Mouse (Mus musculus) heart, embryonic 11.5 days (tissue): ENCODE data around the gene Pax5. TPM values are rescaled to one million over a fixed set of nuclear protein-coding genes. Genes with fewer than 3 reads are reported as not detected.

Source experiments
- ATAC-seq: fragments of 200-750 bp; cut with Nextera tagmentation; replicated peaks from 2 replicates; pipeline ENCODE4 v1.8.0; 2017; ENCODE audit warnings: moderate library complexity; ENCODE audit not compliant: insufficient number of reproducible peaks, low FRiP score, low TSS enrichment
- H3K27ac ChIP-seq: fragments of 300-500 bp; sonication (generic); 2 replicates; pipeline ENCODE4 v1.5.1; 2014; ENCODE audit warnings: mild to moderate bottlenecking, low read depth, low read length
- H3K27me3 ChIP-seq: fragments of 300-500 bp; sonication (generic); 2 replicates; pipeline ENCODE4 v1.6.1; 2014; ENCODE audit warnings: mild to moderate bottlenecking, low read length, mixed read lengths; ENCODE audit not compliant: control insufficient read depth, insufficient read depth
- H3K36me3 ChIP-seq: fragments of 300-500 bp; sonication (generic); 2 replicates; pipeline ENCODE4 v1.6.1; 2014; ENCODE audit warnings: mild to moderate bottlenecking, low read length, moderate library complexity, mixed read lengths; ENCODE audit not compliant: control insufficient read depth, insufficient read depth
- H3K4me1 ChIP-seq: fragments of 300-500 bp; sonication (generic); 2 replicates; pipeline ENCODE4 v1.6.1; 2014; ENCODE audit warnings: low read length; ENCODE audit not compliant: control insufficient read depth, insufficient read depth
- H3K4me2 ChIP-seq: fragments of 300-500 bp; sonication (generic); 2 replicates; pipeline ENCODE4 v1.6.1; 2014; ENCODE audit warnings: mild to moderate bottlenecking, moderate library complexity
- H3K4me3 ChIP-seq: fragments of 300-500 bp; sonication (generic); 2 replicates; pipeline ENCODE4 v1.5.1; 2014; ENCODE audit warnings: low read depth, low read length
- H3K9ac ChIP-seq: fragments of 300-500 bp; sonication (generic); 2 replicates; pipeline ENCODE4 v1.6.1; 2014; ENCODE audit warnings: mild to moderate bottlenecking, low read depth, low read length, moderate library complexity
- H3K9me3 ChIP-seq: fragments of 300-500 bp; sonication (generic); replicated peaks from 2 replicates; pipeline ENCODE4 v1.6.1; 2016; ENCODE audit warnings: low read length; ENCODE audit not compliant: control insufficient read depth
- WGBS: fragments of 180-500 bp; shearing (Covaris S2); extraction: QIAGEN DNeasy Blood & Tissue Kit; methylation state at CpG from one replicate; pipeline ENCODE4 v1.1.7; 2014; ENCODE audit not compliant: insufficient replicate concordance; 5-methylcytosine and 5-hydroxymethylcytosine counted together
- polyA plus RNA-seq: library from polyadenylated mRNA; unstranded; fragments of >200 nt; fragmentation: Nextera tagmentation; extraction: Ambion mirVana; gene quantifications from 2 replicates; pipeline ENCODE4 v1.2.1, GENCODE M21; 2014

Gene Pax5
- polyA plus RNA-seq, 1 experiment from 2014 or later, result not detected

- H3K36me3 ChIP-seq, result no peaks in the 10 kb centered on the region
- no peak overlapping the region for H3K4me3 ChIP-seq
- no peak overlapping the region for H3K9ac ChIP-seq
- H3K9me3 ChIP-seq, result no peaks in the 10 kb centered on the region
- H3K4me2 ChIP-seq, result no peak overlapping the region
- no peaks in the 10 kb centered on the region for H3K27me3 ChIP-seq
- ATAC-seq, result no peak
- H3K27ac ChIP-seq, result no peak overlapping the region
- no peaks in the 10 kb centered on the region for H3K4me1 ChIP-seq
- 51% methylated on average over 9 of the region's 9 CpGs for WGBS
These were observed 36.6 kb downstream of the Pax5 start for GRCm38 (mm10) chr4:44673726-44674125.

DNA sequence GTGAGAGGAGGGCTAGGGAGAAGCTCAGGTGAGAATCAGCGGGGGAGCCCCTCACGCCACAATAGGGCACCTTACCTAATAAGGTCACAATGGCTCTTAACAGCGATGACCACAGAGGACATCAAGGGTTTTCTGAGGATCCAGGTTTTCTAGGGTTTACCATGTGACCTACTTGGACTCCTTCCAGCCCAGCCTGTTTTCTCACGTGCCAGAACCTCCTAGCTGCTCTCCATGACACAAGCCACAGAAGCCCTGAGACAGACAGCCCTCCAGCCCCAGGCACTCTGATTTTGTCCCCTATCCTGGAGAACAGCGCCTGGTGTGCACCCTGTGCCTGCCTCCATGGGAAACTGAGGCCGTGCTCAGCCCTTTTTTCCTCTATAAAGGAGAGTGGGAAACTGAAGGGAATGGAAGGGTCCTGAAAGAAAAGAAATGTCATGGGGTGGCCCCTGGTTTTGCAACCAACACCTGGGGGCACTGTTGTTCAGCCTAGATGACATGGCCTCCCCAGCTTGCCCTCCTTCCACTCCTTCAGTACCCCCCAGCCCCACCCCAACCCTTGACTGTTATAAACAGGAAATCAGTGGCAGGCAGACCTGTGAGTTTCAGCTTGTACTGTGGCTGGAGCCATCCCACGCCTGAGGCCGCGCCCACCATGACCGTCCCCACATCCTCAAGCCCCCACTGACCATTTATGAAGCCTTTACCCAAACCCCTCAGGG lies 37.9 kb downstream of the Pax5 start:
- ATAC-seq, result no peak
- 59% methylated on average over 10 of the region's 10 CpGs for WGBS
- Histone ChIP-seq H3K4me1 (no peaks in the 10 kb centered on the region), H3K27ac (no peak overlapping the region), H3K9ac (no peak overlapping the region), H3K27me3 (peaks cover 6% of the 10 kb centered on the region; the same call in 1 of the 2 replicates), H3K4me2 (no peak overlapping the region), H3K4me3 (no peak overlapping the region), H3K9me3 (no peaks in the 10 kb centered on the region), H3K36me3 (no peaks in the 10 kb centered on the region)

- H3K27me3 ChIP-seq, result peaks cover 12% of the 10 kb centered on the region
These were observed 38.8 kb downstream of the Pax5 start for GRCm38 (mm10) chr4:44671486-44671885.

DNA sequence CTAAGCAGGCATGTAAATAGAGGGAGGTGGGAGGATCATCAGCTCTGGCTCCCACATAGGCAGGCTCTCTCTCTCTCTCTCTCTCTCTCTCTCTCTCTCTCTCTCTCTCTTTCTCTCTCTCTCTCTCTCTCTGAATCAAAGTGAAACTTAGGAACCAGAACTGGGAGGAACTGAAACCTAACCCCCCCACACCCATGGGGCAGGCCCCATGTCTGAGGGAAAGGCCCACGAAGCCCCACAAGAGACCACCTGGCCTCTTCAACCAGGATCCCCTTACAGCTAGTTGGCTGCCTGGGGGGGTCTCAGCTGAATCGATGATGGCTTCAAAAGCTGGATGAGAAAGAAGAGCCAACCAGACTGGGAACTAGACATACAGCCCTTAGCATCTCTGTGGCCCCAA lies 39.3 kb downstream of the Pax5 start:
- Histone ChIP-seq H3K27ac (no peak overlapping the region), H3K9ac (no peak overlapping the region), H3K9me3 (no peaks in the 10 kb centered on the region), H3K4me3 (no peak overlapping the region), H3K4me1 (no peaks in the 10 kb centered on the region), H3K27me3 (peaks cover 15% of the 10 kb centered on the region), H3K36me3 (no peaks in the 10 kb centered on the region), H3K4me2 (no peak overlapping the region)
- no peak for ATAC-seq
- WGBS, result 76% methylated on average over 2 of the region's 2 CpGs

More at GRCm38 (mm10) chr4:44671486-44671885, 38.8 kb downstream of the Pax5 start:
- Histone ChIP-seq H3K4me1 (no peaks in the 10 kb centered on the region), H3K36me3 (no peaks in the 10 kb centered on the region), H3K27ac (no peak overlapping the region), H3K4me3 (no peak overlapping the region), H3K9me3 (no peaks in the 10 kb centered on the region), H3K4me2 (no peak overlapping the region), H3K9ac (no peak overlapping the region)
- ATAC-seq, result no peak
- 72% methylated on average over 3 of the region's 3 CpGs for WGBS

- Histone ChIP-seq H3K9ac (no peak overlapping the region), H3K4me1 (no peaks in the 10 kb centered on the region), H3K9me3 (no peaks in the 10 kb centered on the region), H3K27me3 (peaks cover 21% of the 10 kb centered on the region), H3K36me3 (no peaks in the 10 kb centered on the region), H3K27ac (no peak overlapping the region), H3K4me3 (no peak overlapping the region), H3K4me2 (no peak overlapping the region)
- ATAC-seq, result no peak
- WGBS, result 74% methylated on average over 4 of the region's 4 CpGs
These were observed 39.9 kb downstream of the Pax5 start for GRCm38 (mm10) chr4:44670380-44670779.

DNA sequence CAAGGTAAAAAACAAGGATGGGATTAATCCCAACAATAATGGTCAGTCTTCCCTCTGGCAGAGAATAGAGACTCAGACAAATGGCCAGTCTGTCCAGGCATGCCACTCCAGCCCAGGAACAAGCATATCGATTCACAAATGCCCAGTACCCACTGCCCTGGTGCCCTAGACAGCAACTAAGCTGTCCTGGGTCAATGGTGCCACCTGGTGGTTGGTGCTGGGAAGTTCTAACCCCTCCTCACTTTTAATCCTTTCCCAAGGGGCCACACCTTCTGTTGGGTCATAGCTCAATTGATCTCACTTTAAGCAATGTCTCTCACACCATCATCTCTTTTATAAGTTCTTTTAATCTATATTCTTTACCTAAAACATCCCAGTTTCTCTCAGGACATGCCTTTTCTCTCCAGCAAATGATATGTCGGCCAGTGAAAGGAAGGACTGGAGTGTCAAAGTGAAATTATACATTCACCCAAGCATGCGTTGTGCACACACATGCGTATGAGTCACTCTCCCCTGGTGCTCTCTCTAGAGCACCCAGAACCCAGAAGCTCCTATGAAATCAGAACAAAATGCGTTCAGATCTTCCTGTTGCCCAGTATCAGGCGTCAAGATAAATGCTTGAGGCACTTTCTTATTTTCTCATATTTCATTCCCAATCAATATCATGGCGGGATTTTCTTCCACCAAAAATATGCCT lies 40.7 kb downstream of the Pax5 start:
- Histone ChIP-seq H3K4me2 (no peak overlapping the region), H3K9ac (no peak overlapping the region), H3K27ac (no peak overlapping the region), H3K27me3 (peaks cover 28% of the 10 kb centered on the region), H3K4me3 (no peak overlapping the region), H3K36me3 (no peaks in the 10 kb centered on the region), H3K4me1 (no peaks in the 10 kb centered on the region), H3K9me3 (no peaks in the 10 kb centered on the region)
- no peak for ATAC-seq
- 81% methylated on average over 7 of the region's 7 CpGs for WGBS

DNA sequence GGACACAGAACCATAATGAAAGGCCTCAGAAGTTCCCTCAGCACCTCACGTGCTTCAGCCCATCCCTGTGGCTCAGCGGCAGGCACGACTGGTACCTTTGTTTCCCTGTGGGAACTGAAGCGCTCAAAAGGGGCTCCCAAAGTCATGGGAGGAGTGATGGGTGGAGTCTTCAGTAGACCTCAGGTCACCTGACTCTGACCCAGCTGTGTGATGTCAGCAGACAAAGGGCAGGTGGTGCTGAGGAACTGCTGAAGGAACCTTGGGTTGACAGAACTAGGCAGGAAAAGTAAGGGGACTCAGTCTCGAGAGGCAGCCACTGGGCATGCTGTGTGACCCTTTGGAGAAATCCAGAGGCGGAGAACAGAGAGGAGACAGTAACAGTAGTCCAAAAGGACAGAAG lies 41.7 kb downstream of the Pax5 start:
- WGBS, result 66% methylated on average over 6 of the region's 6 CpGs
- no peak for ATAC-seq
- peaks cover 38% of the 10 kb centered on the region for H3K27me3 ChIP-seq

DNA sequence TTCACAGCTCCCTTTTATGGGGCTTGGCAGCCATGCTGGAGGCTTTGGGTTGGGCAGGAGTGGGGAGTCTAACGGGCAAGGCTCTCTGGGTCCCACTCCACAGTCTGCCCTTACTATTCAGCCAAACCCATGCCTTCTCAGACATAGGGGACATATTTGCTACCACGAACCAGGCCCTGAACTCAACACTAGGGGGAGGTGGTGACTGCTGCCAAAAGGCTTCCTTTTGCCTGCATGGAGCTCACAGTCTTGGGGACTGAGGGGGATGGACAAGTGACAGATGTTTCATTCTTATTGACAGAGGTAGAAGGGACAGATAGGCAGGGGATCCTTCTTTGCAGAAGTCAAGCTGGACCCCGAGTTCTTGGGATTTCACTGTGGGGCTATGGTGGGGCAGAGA lies 42.1 kb downstream of the Pax5 start:
- WGBS, result 44% methylated on average over 3 of the region's 3 CpGs
- H3K27me3 ChIP-seq, result peaks cover 42% of the 10 kb centered on the region
- no peaks in the 10 kb centered on the region for H3K9me3 ChIP-seq
- no peak overlapping the region for H3K4me3 ChIP-seq
- no peak for ATAC-seq
- no peaks in the 10 kb centered on the region for H3K36me3 ChIP-seq
- no peak overlapping the region for H3K27ac ChIP-seq
- H3K9ac ChIP-seq, result no peak overlapping the region
- H3K4me2 ChIP-seq, result no peak overlapping the region
- H3K4me1 ChIP-seq, result no peaks in the 10 kb centered on the region; the same call in 1 of the 2 replicates

More for the DNA sequence above, 41.7 kb downstream of the Pax5 start:
- Histone ChIP-seq H3K4me3 (no peak overlapping the region), H3K9me3 (no peaks in the 10 kb centered on the region), H3K9ac (no peak overlapping the region), H3K4me1 (no peaks in the 10 kb centered on the region; the same call in 1 of the 2 replicates), H3K4me2 (no peak overlapping the region), H3K27ac (no peak overlapping the region), H3K36me3 (no peaks in the 10 kb centered on the region)
